Mouse (Mus musculus): Measurements from ENCODE around the gene Gm44965.
"Not testable (repeated sequence)": the region's sequence is repeated elsewhere in the genome, so short reads cannot be mapped to it uniquely, and the experiment has no call there.

Gm44965 gene

DNA sequence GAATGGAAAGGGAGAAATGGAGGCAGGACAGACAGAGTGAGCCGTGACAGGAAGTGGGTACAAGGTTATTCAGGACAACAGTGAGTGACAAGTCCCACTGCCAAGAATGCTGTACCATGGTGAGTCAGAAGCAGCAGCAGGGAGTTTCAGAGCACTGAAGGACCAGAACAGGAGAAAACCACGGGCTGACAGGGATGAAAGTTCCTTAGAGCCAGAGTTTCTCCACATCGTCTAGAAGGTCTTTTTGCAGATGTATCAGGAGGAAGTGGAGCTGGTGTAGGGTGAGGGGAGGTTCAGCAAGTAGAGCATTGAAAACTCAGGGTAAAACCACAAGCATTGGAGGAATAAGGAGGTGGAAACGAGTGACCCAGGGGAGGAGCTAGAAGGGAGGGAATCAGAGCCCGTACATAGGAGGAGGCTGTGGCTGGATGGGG lies 14.5 kb upstream of the Gm44965 start:
- no peak for DNase-seq (ENCODE audit: low spot score in 2 of 2)

- no peak for DNase-seq (ENCODE audit: low spot score in 2 of 2)
Observed at GRCm38 (mm10) chr6:48581257-48581656, 12.5 kb upstream of the Gm44965 start.

DNA sequence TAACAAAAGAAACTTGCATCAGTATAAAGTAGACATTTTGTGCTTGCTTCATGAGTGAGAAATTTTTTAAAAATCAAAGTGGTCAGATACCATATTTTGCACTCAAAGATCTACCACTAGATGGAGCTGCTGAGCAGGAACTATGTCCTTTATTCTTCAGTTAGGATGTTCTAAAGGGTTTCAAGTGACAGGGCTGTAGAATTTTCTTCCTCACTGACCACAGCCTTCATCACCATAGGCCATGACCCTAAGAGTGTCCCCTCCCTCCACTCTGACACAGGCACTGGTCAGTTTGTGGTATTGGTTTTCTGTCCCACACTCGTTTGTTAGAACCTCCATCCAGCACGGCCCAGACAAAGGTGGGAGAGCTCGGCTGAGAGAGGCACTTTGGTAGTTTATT lies 11.7 kb upstream of the Gm44965 start:
- peak in 1 of 2 experiments; percentile 55 for DNase-seq (ENCODE audit: low spot score in 2 of 2)

DNA sequence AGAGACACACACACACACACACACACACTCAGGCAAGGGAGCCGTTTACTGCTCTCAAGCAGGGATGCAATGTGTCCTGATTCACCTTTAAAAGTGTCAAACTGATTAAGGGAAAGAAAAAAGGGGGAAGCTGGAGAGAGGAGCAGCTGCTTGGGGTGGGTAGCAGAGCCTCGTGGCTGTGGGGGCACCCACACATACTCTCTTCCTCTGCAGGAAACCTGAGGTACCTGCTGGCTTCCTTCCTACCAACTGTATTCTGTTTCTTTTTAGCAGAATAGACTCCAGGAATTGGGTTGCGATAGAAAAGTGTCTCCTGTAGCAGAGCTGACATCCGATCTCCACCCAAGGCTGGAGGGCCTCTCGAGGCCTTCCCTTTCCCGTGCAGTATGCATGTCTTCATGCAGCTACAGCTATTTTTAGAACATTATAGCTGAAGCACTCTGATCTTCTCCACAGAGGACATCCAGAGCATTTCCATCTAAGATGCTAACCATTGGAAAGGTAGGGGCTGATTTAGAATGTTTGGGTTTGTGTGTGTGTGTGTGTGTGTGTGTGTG lies 4.5 kb upstream of the Gm44965 start, which contains the start of gene Gm45021:
TSS of gene Gm45021 (plus strand) at position 417 of the 557 bp plus-strand sequence.
- DNase-seq (ENCODE audit: low spot score in 2 of 2), result no peak

DNA sequence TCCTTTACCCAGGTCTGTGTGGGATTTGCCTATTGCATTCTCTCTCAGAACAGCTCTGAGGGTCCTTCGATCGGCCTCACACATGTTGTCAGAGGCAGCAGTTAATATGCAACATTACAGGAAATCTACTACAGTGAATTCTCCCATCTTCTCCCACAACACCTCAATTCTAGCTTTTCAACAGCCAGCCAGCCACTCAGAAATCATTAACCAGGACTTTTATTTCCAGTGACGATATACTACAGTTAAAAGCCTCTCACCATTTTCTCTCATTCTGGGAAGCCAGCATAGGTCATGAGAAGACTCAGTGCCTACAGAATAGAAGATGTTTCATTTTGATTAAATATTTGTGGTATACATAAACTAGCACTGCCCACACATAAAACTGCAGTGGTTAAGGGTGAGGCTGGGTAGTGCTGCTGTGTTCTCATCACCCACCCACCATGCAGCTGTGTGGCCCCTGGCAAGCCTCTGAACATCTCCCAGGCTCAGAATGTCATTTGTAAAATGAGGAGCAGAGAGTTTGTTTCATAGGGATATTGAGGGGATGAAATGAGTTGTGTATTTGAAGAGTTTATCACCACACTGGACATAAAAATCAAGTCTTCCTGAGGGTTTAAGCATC lies 2.4 kb upstream of the Gm44965 start:
- no peak for DNase-seq (ENCODE audit: low spot score in 2 of 2)

GRCm38 (mm10) chr6:48591871-48592270 lies 1.9 kb upstream of the Gm44965 start:
- no peak for DNase-seq (ENCODE audit: low spot score in 2 of 2)

GRCm38 (mm10) chr6:48594043-48594738 lies 450 bp downstream of the Gm44965 start:
- no peak for DNase-seq (ENCODE audit: low spot score in 2 of 2)

- DNase-seq (ENCODE audit: low spot score in 2 of 2), result no peak
Observed at GRCm38 (mm10) chr6:48595278-48595677, 1.5 kb downstream of the Gm44965 start.

- DNase-seq (ENCODE audit: low spot score in 2 of 2), result no peak
Observed at GRCm38 (mm10) chr6:48596545-48597232, 2.9 kb downstream of the Gm44965 start.

- no peak for DNase-seq (ENCODE audit: low spot score in 2 of 2)
Observed at GRCm38 (mm10) chr6:48597233-48597625, 3.5 kb downstream of the Gm44965 start.

- no peak for DNase-seq (ENCODE audit: low spot score in 2 of 2)
Observed at GRCm38 (mm10) chr6:48600594-48600993, 6.9 kb downstream of the Gm44965 start.

GRCm38 (mm10) chr6:48601271-48602079 lies 7.7 kb downstream of the Gm44965 start, which contains the start of gene Zfp775:
Gene Zfp775, plus strand, starts transcription at chr6:48602063.
- DNase-seq (ENCODE audit: low spot score in 2 of 2), result peak; percentile 86 to 96

DNA sequence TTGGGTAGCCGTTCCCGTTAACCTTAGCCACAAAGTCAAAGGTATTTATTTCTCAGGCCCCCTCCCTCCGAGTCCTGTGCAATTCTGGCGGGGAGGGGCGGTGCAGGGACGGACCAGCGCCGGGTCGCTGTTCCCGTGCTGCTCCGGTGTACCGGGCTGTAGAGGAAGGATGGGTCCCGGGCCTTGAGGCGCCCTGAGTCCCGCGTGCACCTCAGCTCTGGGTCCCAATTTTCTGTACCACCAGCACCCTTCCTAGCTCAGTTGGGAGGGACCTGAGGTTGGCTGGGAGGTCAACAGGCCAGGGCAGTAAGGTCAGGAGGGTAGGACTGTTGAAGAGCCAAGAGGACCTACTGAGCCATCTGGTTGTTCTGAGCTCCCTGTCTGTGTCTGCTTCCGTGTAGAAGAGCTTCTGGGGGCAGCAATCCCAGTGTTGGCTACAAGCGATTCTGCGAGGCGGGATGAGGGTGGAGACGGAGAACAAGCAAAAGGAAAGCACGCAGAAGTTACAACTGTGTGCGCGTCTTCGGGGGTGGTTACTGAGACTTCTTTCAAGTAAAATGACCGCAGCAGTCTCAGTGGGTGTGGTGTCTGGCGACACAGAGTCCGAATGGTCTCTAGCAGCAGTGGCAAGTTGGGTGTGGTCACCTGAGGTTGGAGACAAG lies 8.5 kb downstream of the Gm44965 start:
- DNase-seq (ENCODE audit: low spot score in 2 of 2), result peak in 1 of 2 experiments; percentile 58

DNA sequence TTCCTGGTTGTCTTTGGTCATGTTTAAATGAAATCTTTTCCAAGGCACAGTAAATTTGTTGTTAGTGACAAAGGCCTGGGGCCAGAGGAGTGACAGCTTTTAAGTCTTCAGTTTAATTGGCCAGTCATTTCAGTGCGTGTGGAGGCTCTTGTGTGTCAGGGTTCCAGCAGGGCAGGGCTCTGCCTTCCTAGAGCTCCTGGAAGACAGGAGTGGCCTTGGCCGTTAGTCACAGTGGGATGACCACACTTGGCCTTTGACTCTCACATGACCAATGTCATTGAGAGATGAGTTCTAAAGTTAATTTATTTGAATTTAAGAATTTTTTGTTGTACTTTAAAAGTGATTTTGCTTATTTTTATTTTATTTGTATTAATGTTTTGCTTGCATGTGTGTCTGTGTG lies 14.4 kb downstream of the Gm44965 start:
- DNase-seq (ENCODE audit: low spot score in 2 of 2), result no peak

GRCm38 (mm10) chr6:48609512-48609911 lies 15.8 kb downstream of the Gm44965 start:
- no peak for DNase-seq (ENCODE audit: low spot score in 2 of 2)

GRCm38 (mm10) chr6:48610657-48611056 lies 16.9 kb downstream of the Gm44965 start:
- no peak for DNase-seq (ENCODE audit: low spot score in 2 of 2)

DNA sequence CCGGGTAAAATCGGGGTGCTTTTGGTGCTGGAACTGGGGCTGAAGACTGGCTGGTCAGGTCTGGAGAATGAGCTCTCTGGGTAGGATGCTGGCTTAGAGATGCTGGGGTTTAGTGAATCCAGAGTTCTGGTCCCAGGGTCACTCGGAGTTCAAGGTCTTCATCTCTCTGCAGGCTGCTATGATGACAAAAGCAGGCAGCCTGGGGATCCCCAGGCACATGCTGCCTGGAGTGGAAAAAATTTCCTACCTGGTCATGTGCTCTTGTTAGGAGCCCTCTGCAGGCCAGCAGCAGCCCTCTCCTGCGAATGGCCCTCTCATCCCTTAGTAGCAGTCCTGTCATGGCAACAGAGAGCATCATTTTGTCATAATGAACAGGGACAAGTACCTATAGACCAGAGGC lies 19.7 kb downstream of the Gm44965 start:
- no peak for DNase-seq (ENCODE audit: low spot score in 2 of 2)

- no peak for DNase-seq (ENCODE audit: low spot score in 2 of 2)
Observed at GRCm38 (mm10) chr6:48614756-48615155, 21.0 kb downstream of the Gm44965 start.

DNA sequence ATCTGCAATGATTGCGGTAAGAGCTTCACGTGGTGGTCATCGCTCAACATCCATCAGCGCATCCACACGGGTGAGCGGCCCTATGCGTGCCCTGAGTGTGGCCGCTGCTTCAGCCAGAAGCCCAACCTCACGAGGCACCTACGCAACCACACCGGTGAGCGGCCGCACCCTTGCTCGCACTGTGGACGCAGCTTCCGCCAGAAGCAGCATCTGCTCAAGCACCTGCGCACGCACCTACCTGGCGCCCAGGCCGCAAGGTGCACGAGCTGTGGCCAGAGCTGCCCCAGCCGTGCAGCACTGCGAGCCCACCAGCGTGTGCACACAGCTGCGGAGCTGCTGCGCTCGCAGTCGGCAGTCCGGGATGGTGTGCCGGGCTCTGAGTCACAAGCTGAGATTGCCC lies 26.3 kb downstream of the Gm44965 start:
- no peak for DNase-seq (ENCODE audit: low spot score in 2 of 2)

DNA sequence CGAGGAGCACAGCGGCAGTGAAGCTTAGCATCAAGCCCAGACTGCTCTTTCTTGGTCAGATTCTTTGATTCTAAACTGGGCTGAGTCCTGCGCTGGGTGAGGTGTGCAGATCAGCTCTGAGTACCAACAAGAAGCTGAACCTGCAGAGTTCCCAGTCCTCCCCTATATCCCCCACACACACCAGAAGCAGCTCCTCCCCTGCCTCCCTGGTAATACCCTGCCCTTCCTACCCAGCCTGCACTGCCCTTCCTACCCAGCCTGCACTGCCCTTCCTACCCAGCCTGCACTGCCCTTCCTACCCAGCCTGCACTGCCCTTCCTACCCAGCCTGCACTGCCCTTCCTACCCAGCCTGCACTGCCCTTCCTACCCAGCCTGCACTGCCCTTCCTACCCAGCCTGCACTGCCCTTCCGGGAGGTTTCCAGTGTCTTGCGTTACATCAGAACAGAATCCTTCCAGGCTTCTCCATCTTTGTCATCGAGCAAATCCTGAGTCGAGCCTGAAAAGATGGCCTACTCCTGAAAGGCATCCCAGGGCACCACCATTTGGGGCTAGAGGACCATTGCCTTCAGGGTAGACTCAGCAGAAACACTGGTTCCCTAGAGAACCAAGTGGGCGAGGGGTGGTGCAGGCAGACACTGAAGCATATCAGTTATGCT lies 28.6 kb downstream of the Gm44965 start:
- not testable (repeated sequence) for DNase-seq (ENCODE audit: low spot score in 2 of 2)

All from left cerebral cortex, adult 9 months (tissue).